Mouse (Mus musculus) erythroblast, embryonic 14.5 days (primary cell): Measurements from ENCODE around the gene Ccdc50.

Source experiments
- GATA1 ChIP-seq: IDR thresholded peaks from 2 replicates; pipeline ENCODE4 v1.6.1; 2012; ENCODE audit warnings: low read length, inconsistent platforms, mixed read lengths
- TAL1 ChIP-seq: IDR thresholded peaks from 3 replicates; pipeline ENCODE4 v1.6.1; 2012; ENCODE audit warnings: low read length, inconsistent platforms, mixed read lengths

DNA sequence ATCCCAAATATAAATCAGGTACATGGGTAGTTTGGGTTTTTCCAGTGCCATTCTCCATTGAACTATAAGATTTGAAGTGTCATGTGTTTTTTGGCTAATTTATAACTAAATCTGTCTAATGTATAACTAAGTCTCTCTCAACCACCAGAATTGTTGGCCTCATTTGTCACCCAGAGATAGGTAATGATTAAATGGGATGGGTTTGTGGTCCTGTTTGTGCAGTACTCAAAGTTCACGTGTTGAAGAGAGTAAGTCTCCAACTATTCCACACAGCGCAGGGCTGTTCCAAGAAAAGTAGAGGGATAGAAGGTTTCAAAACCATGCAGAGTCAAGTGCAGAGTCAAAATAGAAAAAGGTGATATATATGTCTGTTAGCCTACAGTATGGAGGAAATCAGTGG, 13.4 kb upstream of the Ccdc50 start:
- TF ChIP-seq GATA1 = no peak
- no peak for TF ChIP-seq TAL1
